12 mouse cellular contexts compared by ENCODE assay signal in genomic region chr15:80006156-80006555, GRCm38 (mm10). TPM values are rescaled to one million over a fixed set of nuclear protein-coding genes. Genes with fewer than 3 reads are reported as not detected.
DNase-seq lines count a peak whose midpoint lies in the region; ATAC-seq lines count a peak whose summit lies in the region.
"Had no signal": no experiment of that assay in that cellular context is flagged by ENCODE, and none has a peak within 500 bp of the region (broad histone marks: within the 10 kb centered on the region; RNA-seq: fewer than 3 reads in every experiment).

No protein-coding gene starts in this region.

- DNase-seq in kidney, postnatal 14 days, result no peak
- peak; percentile 91 for DNase-seq in MEL-GATA-1-ER (ENCODE audit: extremely low read depth, low read depth)
- DNase-seq in layer of hippocampus, adult 11-12 months (ENCODE audit: low spot score), result no peak
- DNase-seq in ovary, postnatal 14 days (ENCODE audit: low spot score), result no peak
- DNase-seq in adrenal gland, adult 8-10 months, result no peak
- DNase-seq: cerebellum, postnatal 36 days; kidney, adult 11 months had no signal

- H3K4me2 ChIP-seq in kidney, embryonic 15.5 days, result no peak overlapping the region
- 0 out of 2 replicates have a peak overlapping the region, but pooled peaks have one; percentile 3 for H3K4me2 ChIP-seq in heart, embryonic 11.5 days
- peak overlapping the region; percentile 9; the same call in 1 of the 2 replicates for H3K4me2 ChIP-seq in lung, embryonic 16.5 days (ENCODE audit: low read depth, low read length)
- H3K4me2 ChIP-seq: neural tube, embryonic 13.5 days had no signal

- 0 out of 2 replicates have a peak overlapping the region, but pooled peaks have one; percentile 41 for H3K27ac ChIP-seq in kidney, embryonic 15.5 days
- H3K27ac ChIP-seq in heart, embryonic 11.5 days (ENCODE audit: low read depth, low read length), result peak overlapping the region; percentile 54
- peak overlapping the region; percentile 77 for H3K27ac ChIP-seq in lung, embryonic 16.5 days (ENCODE audit: low read length)
- H3K27ac ChIP-seq: neural tube, embryonic 13.5 days had no signal

- 0 out of 2 replicates have a peak, but pooled peaks cover 3% of the 10 kb centered on the region for H3K36me3 ChIP-seq in kidney, embryonic 15.5 days
- no peaks in the 10 kb centered on the region for H3K36me3 ChIP-seq in heart, embryonic 11.5 days (ENCODE audit: control insufficient read depth, insufficient read depth, low read length)
- H3K36me3 ChIP-seq in lung, embryonic 16.5 days (ENCODE audit: control insufficient read depth, insufficient read depth, low read length), result no peaks in the 10 kb centered on the region
- H3K36me3 ChIP-seq: neural tube, embryonic 13.5 days had no signal

- H3K4me3 ChIP-seq in kidney, embryonic 15.5 days (replicated peaks), result no peak overlapping the region
- H3K4me3 ChIP-seq in heart, embryonic 11.5 days (ENCODE audit: low read depth, low read length), result no peak overlapping the region
- H3K4me3 ChIP-seq in lung, embryonic 16.5 days (ENCODE audit: low read length), result no peak overlapping the region
- H3K4me3 ChIP-seq: neural tube, embryonic 13.5 days had no signal

- H3K9me3 ChIP-seq in kidney, embryonic 15.5 days (replicated peaks), result no peaks in the 10 kb centered on the region
- H3K9me3 ChIP-seq in heart, embryonic 11.5 days (replicated peaks; ENCODE audit: control insufficient read depth, low read length), result no peaks in the 10 kb centered on the region
- H3K9me3 ChIP-seq in lung, embryonic 16.5 days (ENCODE audit: control insufficient read depth, low read length), result no peaks in the 10 kb centered on the region
- H3K9me3 ChIP-seq: neural tube, embryonic 13.5 days had no signal

- peaks cover 26% of the 10 kb centered on the region for H3K4me1 ChIP-seq in kidney, embryonic 15.5 days
- peaks cover 37% of the 10 kb centered on the region for H3K4me1 ChIP-seq in heart, embryonic 11.5 days (ENCODE audit: control insufficient read depth, insufficient read depth, low read length)
- peaks cover 25% of the 10 kb centered on the region for H3K4me1 ChIP-seq in lung, embryonic 16.5 days (replicated peaks; ENCODE audit: control insufficient read depth, insufficient read depth, low read length)

- no peak for ATAC-seq in kidney, embryonic 15.5 days (replicated peaks; ENCODE audit: low FRiP score)
- ATAC-seq in heart, embryonic 11.5 days (replicated peaks; ENCODE audit: insufficient number of reproducible peaks, low FRiP score, low TSS enrichment), result peak; percentile 55
- ATAC-seq in lung, embryonic 16.5 days (ENCODE audit: low read depth), result no peak
- ATAC-seq: activated CD4-positive, CD25-positive, alpha-beta regulatory T cell, adult 4 months had no signal

- no peak overlapping the region for H3K9ac ChIP-seq in kidney, embryonic 15.5 days
- no peak overlapping the region; the same call in 1 of the 2 replicates for H3K9ac ChIP-seq in heart, embryonic 11.5 days (ENCODE audit: low read depth, low read length)
- H3K9ac ChIP-seq in lung, embryonic 16.5 days (ENCODE audit: low read length), result peak overlapping the region; percentile 46
- H3K9ac ChIP-seq: neural tube, embryonic 13.5 days had no signal

- peaks cover 8% of the 10 kb centered on the region for H3K27me3 ChIP-seq in kidney, embryonic 15.5 days
- peaks cover 11% of the 10 kb centered on the region for H3K27me3 ChIP-seq in heart, embryonic 11.5 days (ENCODE audit: control insufficient read depth, insufficient read depth, low read length)
- peaks cover 5% of the 10 kb centered on the region for H3K27me3 ChIP-seq in lung, embryonic 16.5 days (ENCODE audit: control insufficient read depth, insufficient read depth, low read depth, low read length)

- WGBS in kidney, embryonic 15.5 days, result 76% methylated on average over 7 of the region's 7 CpGs
- 25% methylated on average over 7 of the region's 7 CpGs for WGBS in heart, embryonic 11.5 days (ENCODE audit: insufficient replicate concordance)
- whole genome bisulfite sequencing in lung, embryonic 16.5 days, result 29% methylated on average over 7 of the region's 7 CpGs

RNA-seq across cellular contexts. Expression of gene Pdgfb, which starts 8.6 kb away (rescaled TPM):
- 3.8 and 5.1 TPM in 2 replicates for polyA plus RNA-seq in kidney, embryonic 15.5 days (2015; fragmentation: Nextera tagmentation; extraction: Ambion mirVana)
- polyA plus RNA-seq in heart, embryonic 11.5 days (2014; fragmentation: Nextera tagmentation; extraction: Ambion mirVana), result 1.3 and 2.0 TPM in 2 replicates
- 7.2 and 7.7 TPM in 2 replicates for polyA plus RNA-seq in lung, embryonic 16.5 days (2015; fragmentation: Nextera tagmentation; extraction: Ambion mirVana)
- 10 to 100 TPM; 42.7 to 52.9 (median 43.2) TPM for total RNA-seq in adrenal gland, adult 8-10 months (2022)

RNA-seq across cellular contexts. Expression of gene Cbx7, which starts 35.2 kb away (rescaled TPM):
- 2.9 and 3.0 TPM in 2 replicates for polyA plus RNA-seq in kidney, embryonic 15.5 days (2015; fragmentation: Nextera tagmentation; extraction: Ambion mirVana)
- 0.72 and 1.1 TPM in 2 replicates for polyA plus RNA-seq in heart, embryonic 11.5 days (2014; fragmentation: Nextera tagmentation; extraction: Ambion mirVana)
- polyA plus RNA-seq in lung, embryonic 16.5 days (2015; fragmentation: Nextera tagmentation; extraction: Ambion mirVana), result 3.1 and 4.3 TPM in 2 replicates
- total RNA-seq in adrenal gland, adult 8-10 months (2022), result 10 to 100 TPM; 27.5 to 51.1 (median 40.9) TPM
